Mouse (Mus musculus) forebrain, embryonic 13.5 days (tissue): ENCODE measurements at regions not wholly inside any gene's neighbourhood (a gene's known extent, or its start where the extent isn't known, plus 50 kb on each side); places are given as distances from the start of the nearest gene placed in this dataset.

ENCODE experiments used
- ATAC-seq: fragments of 200-750 bp; cut with Nextera tagmentation; 2 replicates; pipeline ENCODE4 v1.8.0; 2017
- H3K27ac ChIP-seq: fragments of 300-500 bp; sonication (generic); 2 replicates; pipeline ENCODE4 v1.5.1; 2015; ENCODE audit warnings: inconsistent platforms, mild to moderate bottlenecking, moderate library complexity
- H3K27me3 ChIP-seq: fragments of 300-500 bp; sonication (generic); 2 replicates; pipeline ENCODE4 v1.6.1; 2015; ENCODE audit warnings: mild to moderate bottlenecking, inconsistent platforms
- H3K36me3 ChIP-seq: fragments of 300-500 bp; sonication (generic); 2 replicates; pipeline ENCODE4 v1.6.1; 2015; ENCODE audit warnings: mild to moderate bottlenecking, inconsistent platforms; ENCODE audit not compliant: poor library complexity, severe bottlenecking
- H3K4me1 ChIP-seq: fragments of 300-500 bp; sonication (generic); 2 replicates; pipeline ENCODE4 v1.6.1; 2015; ENCODE audit warnings: inconsistent platforms
- H3K4me2 ChIP-seq: fragments of 300-500 bp; sonication (generic); 2 replicates; pipeline ENCODE4 v1.6.1; 2015; ENCODE audit warnings: inconsistent platforms, mild to moderate bottlenecking, moderate library complexity
- H3K4me3 ChIP-seq: fragments of 300-500 bp; sonication (generic); 2 replicates; pipeline ENCODE4 v1.5.1; 2015; ENCODE audit warnings: mild to moderate bottlenecking, inconsistent platforms
- H3K9ac ChIP-seq: fragments of 300-500 bp; sonication (generic); 2 replicates; pipeline ENCODE4 v1.6.1; 2015; ENCODE audit warnings: mild to moderate bottlenecking, inconsistent platforms
- H3K9me3 ChIP-seq: fragments of 300-500 bp; sonication (generic); replicated peaks from 2 replicates; pipeline ENCODE4 v1.6.1; 2016; ENCODE audit warnings: inconsistent platforms
- WGBS: fragments of 180-500 bp; shearing (Covaris S2); methylation state at CpG from one replicate; pipeline ENCODE4 v1.1.7; 2015; 5-methylcytosine and 5-hydroxymethylcytosine counted together

DNA sequence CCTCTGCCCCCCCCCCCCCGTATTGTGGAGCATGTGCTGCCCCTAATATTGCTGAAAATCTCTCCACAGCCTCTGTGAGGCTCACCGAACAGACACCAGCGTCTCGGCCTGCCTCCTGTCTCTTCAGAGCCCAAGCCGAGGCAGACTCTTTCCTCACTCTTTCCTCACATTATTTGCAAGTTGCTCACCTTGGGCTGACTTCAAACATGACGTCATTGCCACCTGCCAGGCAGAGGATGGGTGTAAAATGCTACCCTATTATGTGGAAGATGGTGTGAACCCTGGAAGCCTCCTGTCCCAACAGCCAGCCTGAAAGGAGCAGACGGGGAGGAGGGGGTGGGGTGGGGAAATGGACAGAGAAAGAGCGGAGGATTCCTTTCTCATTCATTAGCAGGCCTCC is 259.3 kb downstream of the Sox11 start:
- peak overlapping the region; percentile 55 for H3K9ac ChIP-seq
- peak overlapping the region; percentile 96 for H3K27ac ChIP-seq
- WGBS: 1% methylated on average over 8 of the region's 8 CpGs
- peak overlapping the region; percentile 22 for H3K4me3 ChIP-seq
- no peaks in the 10 kb centered on the region for H3K27me3 ChIP-seq
- no peaks in the 10 kb centered on the region for H3K36me3 ChIP-seq
- no peaks in the 10 kb centered on the region for H3K9me3 ChIP-seq
- peak; percentile 89 for ATAC-seq
- peaks cover 47% of the 10 kb centered on the region for H3K4me1 ChIP-seq
- peak overlapping the region; percentile 52 for H3K4me2 ChIP-seq

DNA sequence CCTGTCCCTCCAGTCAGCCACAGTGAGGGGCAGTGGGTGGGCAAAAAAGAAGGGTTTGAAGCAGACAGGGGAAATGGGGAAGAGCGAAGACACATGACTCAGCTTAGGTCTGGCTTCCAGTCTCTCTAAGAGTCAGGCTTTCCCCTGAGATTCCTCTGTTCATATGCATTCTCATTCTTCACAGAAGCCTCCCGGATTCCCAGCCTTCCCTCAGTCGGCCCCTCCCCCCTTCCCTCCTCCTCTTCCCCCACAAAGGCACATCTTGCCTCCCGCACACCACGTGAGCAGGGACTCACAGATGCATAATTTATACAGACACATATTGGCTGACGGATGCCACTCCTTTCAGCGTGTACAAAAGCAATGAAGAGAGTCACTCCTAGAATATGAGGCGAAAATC is 259.8 kb downstream of the Sox11 start:
- Histone ChIP-seq H3K4me1 (peaks cover 47% of the 10 kb centered on the region), H3K9me3 (no peaks in the 10 kb centered on the region), H3K36me3 (no peaks in the 10 kb centered on the region), H3K4me2 (peak overlapping the region; percentile 52), H3K27me3 (no peaks in the 10 kb centered on the region), H3K27ac (peak overlapping the region; percentile 96), H3K4me3 (peak overlapping the region; percentile 22), H3K9ac (peak overlapping the region; percentile 55)
- ATAC-seq: peak; percentile 95
- 2% methylated on average over 8 of the region's 8 CpGs for WGBS

DNA sequence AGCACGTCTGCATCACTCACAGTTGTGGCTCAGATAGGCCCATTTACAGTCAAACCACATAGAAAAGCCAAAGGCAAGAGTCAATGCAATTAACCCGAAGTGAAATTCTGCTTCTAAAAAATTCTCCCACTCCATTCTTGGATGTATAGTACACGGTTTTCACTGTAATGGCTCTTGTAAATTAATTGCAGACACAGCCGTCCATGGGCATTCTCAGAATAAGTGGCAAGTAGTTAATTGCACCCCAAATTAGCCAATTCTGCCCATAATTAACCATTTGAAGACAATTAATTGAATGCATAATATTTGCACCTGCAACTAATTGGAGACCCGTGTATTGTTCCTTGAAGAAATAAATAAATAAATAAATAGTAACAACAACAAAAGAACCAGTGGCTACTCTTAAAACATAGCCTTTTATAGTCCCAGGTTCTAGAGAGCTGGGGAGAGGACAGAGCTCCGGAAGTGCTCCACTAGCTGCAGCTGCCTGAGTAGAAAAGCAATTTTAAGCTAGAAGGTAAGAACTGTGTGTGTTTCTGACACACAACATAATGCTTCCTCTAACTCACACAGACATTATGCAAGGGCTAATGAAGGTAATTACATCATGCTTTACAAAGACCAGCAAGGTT is 266.2 kb downstream of the Sox11 start:
- peak; percentile 88 for ATAC-seq
- 19% methylated on average over 6 of the region's 6 CpGs for whole genome bisulfite sequencing
- H3K36me3 ChIP-seq: no peaks in the 10 kb centered on the region
- H3K9ac ChIP-seq: no peak overlapping the region
- no peaks in the 10 kb centered on the region for H3K9me3 ChIP-seq
- H3K27me3 ChIP-seq: 0 out of 2 replicates have a peak, but pooled peaks cover 4% of the 10 kb centered on the region
- no peak overlapping the region for H3K4me3 ChIP-seq
- H3K27ac ChIP-seq: peak overlapping the region; percentile 44; the same call in 1 of the 2 replicates
- H3K4me1 ChIP-seq: peaks cover 14% of the 10 kb centered on the region
- no peak overlapping the region for H3K4me2 ChIP-seq

DNA sequence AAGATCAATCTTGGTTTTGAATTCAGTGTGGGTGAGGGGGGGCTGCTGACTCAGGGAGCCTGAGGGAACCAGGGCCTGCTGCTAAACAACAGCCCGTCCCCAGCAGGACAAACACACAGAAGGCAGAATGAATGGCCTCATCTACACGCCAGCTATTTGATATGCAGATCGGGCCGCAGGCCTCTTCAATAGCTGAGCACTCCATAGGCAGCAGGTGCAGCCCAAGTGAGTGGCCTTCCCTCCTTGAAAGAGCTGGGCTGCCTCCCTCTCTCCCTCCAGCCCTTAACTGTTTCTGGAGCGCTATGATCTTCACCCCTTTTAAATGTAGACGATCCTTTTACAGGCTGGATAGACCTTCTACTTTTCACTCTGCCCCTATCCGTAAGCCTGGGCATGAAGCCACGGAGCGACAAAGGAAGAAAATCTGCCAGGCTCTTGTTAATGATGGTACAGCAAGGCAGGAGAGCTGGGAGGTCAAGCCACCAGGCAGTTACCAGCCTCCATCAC is 277.3 kb downstream of the Sox11 start:
- peak overlapping the region; percentile 17; the same call in 1 of the 2 replicates for H3K4me3 ChIP-seq
- peak overlapping the region; percentile 97 for H3K27ac ChIP-seq
- peak overlapping the region; percentile 50 for H3K9ac ChIP-seq
- 0% methylated on average over 9 of the region's 9 CpGs for WGBS
- H3K36me3 ChIP-seq: no peaks in the 10 kb centered on the region
- peak; percentile 92 for ATAC-seq
- no peaks in the 10 kb centered on the region for H3K27me3 ChIP-seq
- no peaks in the 10 kb centered on the region for H3K9me3 ChIP-seq
- H3K4me1 ChIP-seq: peaks cover 65% of the 10 kb centered on the region
- H3K4me2 ChIP-seq: peak overlapping the region; percentile 48

DNA sequence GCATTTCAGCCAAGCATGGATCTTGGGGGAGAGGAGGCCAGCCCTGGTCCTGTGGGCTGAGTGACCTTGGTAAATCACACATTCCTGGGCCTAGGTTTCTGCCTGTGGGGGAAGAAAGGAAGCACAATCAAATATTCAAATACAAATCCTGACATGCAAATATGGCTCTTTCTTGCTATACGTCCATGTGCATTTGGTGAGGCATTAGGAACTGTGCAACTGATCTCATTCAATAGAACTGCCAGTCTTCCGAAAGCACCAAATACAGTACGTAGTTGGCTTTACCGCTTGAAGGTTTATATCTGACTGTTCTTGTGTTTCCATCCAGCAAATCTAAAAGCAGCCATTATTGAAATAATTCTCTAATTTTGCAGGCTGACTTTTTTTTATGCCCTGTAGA is 278.9 kb downstream of the Sox11 start:
- Histone ChIP-seq H3K4me1 (peaks cover 71% of the 10 kb centered on the region), H3K9ac (peak overlapping the region; percentile 57), H3K9me3 (no peaks in the 10 kb centered on the region), H3K27ac (peak overlapping the region; percentile 99), H3K36me3 (no peaks in the 10 kb centered on the region), H3K4me3 (no peak overlapping the region), H3K27me3 (no peaks in the 10 kb centered on the region), H3K4me2 (peak overlapping the region; percentile 48)
- WGBS: 15% methylated on average over 4 of the region's 4 CpGs
- ATAC-seq: no peak

DNA sequence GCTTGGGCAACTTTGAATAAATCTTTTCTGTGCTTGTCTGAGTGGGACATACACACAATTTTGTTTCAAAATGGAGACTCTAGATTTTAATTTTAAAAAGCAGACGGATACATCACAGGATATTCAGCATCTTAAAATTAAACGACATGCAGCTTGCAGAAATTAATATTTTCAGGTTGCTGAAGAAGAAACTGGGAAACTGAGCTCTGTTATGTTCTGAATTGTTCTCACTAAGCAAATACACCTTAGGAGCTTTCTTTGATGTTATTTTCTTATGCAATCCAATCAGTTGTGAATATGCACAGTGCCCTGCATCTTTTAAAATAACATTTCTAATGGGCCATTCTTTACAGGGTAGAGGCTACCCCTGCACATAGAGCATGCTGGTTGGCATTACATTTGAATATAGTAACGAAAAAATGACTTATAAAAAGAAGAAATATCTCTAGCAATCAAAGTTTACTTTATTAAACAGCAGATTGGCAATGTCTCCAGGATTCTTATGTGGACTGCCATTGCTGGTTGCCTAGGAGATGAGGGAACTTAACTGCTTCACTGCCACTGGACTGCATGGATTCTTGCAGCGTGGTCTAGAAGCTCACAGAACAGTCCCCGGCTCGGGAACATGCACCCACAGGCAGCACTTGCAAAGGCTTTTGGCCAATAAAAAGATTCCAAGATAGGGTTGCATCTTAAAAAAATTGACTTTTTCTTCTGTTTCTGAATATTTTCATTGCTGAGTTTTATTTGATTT is 279.7 kb downstream of the Sox11 start:
- WGBS: 8% methylated on average over 6 of the region's 6 CpGs
- Histone ChIP-seq H3K36me3 (no peaks in the 10 kb centered on the region), H3K9me3 (no peaks in the 10 kb centered on the region), H3K4me3 (peak overlapping the region; percentile 32), H3K4me1 (peaks cover 72% of the 10 kb centered on the region), H3K4me2 (peak overlapping the region; percentile 62), H3K27me3 (no peaks in the 10 kb centered on the region), H3K9ac (peak overlapping the region; percentile 69), H3K27ac (peak overlapping the region; percentile 99)
- ATAC-seq: no peak

DNA sequence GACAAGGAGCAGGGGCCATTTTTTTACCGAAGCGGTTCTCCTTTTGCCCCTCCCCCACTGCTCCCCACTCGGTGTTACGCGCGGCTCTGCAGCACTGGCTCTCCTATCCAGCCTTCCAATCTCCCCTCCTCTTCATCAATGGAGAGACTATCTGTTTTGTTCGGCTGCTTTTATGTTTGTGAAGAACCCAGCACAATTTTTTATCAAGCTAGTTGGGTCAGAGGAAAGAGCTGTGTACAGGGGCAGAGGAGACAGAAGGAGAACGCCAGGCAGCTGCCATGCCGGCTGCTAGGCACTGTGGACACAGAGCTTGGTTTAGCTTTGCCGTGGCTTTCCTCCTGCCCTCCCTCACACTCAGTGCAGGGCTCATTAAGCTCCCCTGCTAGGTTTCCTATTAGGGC is 280.3 kb downstream of the Sox11 start:
- Histone ChIP-seq H3K4me3 (peak overlapping the region; percentile 32), H3K27me3 (no peaks in the 10 kb centered on the region), H3K4me1 (peaks cover 74% of the 10 kb centered on the region), H3K9ac (peak overlapping the region; percentile 69), H3K27ac (peak overlapping the region; percentile 99), H3K9me3 (no peaks in the 10 kb centered on the region), H3K4me2 (peak overlapping the region; percentile 62), H3K36me3 (no peaks in the 10 kb centered on the region)
- WGBS: under 1% methylated on average over 10 of the region's 10 CpGs
- ATAC-seq: peak; percentile 66

DNA sequence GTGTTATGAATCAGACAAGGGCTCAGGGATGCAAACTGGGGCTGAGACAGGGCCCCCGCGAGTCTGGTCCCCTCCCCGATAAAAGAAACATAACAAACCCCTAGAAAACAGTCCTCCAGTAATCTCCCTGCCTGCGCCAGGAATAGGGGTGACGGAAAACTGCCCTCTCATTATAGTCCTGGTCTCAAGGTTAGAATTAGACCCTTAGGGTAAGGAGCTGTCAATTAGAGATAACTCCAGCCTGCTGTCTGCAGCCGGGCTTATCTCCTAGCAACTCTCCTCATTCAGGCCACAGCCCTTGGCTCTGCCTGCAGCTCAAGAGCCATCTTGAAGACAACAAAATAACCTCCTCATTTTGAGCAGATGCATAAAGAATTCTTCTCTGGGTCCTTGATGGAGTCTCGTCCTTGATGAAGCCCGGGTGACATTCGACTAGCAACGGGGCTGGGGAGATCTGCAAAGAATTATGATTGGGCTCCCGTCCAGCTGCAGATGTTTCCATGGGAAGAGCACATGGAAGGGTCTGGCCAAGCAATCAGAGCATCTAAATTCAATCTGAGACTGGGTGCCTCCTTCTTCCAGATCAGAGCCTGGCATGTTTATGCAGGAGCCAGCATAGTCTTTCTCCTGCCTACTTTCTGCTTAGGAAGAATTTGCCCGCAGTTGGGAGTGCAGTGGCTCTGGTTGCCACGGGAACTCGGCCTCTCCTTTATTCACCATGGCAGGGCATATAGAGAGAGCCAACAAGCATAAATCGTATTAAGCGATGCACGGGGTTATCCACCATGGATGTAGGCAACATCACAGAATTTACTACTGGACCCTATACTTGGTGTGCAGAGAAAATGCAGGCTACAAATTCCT is 281.2 kb downstream of the Sox11 start:
- Histone ChIP-seq H3K9me3 (no peaks in the 10 kb centered on the region), H3K27me3 (no peaks in the 10 kb centered on the region), H3K4me2 (peak overlapping the region; percentile 62), H3K4me3 (0 out of 2 replicates have a peak overlapping the region, but pooled peaks have one; percentile 32), H3K36me3 (no peaks in the 10 kb centered on the region), H3K4me1 (peaks cover 69% of the 10 kb centered on the region), H3K27ac (peak overlapping the region; percentile 99), H3K9ac (peak overlapping the region; percentile 69)
- under 1% methylated on average over 17 of the region's 17 CpGs for WGBS
- ATAC-seq: peak; percentile 27

DNA sequence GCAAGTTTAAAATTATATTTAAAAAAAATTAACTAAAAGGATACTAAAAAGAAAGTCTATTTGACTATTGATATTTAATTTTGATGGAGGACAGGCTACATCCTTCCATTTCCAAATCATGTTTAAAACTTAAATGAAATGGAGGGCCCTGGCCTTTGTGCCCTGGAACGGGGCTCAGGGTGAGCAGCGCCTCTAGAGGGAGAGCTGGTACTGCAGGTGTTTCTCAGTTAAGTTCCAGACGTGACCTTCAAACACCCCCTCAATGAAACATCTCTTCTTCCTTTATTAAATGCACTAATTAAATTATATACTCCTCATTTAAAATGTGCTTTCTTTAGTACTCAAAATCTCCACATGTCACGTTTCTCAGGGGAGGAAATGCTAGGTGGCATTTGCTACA is 282.5 kb downstream of the Sox11 start:
- H3K9ac ChIP-seq: peak overlapping the region; percentile 69; the same call in 1 of the 2 replicates
- H3K4me3 ChIP-seq: no peak overlapping the region
- H3K4me1 ChIP-seq: peaks cover 56% of the 10 kb centered on the region
- H3K36me3 ChIP-seq: no peaks in the 10 kb centered on the region
- peak overlapping the region; percentile 99 for H3K27ac ChIP-seq
- H3K9me3 ChIP-seq: no peaks in the 10 kb centered on the region
- 9% methylated on average over 4 of the region's 4 CpGs for WGBS
- peak overlapping the region; percentile 62; the same call in 1 of the 2 replicates for H3K4me2 ChIP-seq
- H3K27me3 ChIP-seq: no peaks in the 10 kb centered on the region
- no peak for ATAC-seq

DNA sequence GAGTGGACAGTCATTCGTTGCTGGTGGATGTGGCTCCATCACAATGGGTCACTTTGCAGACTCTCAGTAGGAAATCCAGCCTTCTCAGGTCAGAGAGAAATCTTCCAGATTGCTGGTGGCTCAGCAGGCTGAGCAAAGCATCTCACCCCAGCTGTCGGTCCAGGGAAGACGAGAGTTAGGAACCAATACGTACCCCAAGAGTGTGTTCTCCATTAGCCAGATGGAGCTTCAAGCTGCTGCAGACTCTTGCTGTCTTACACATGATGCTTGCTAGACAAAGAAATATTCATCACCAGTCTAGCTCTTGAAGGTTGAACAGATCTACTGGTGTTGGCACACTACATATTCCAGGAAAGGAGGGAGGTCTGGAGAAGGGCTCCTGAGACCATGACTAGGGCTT is 288.0 kb downstream of the Sox11 start:
- no peaks in the 10 kb centered on the region for H3K27me3 ChIP-seq
- no peak overlapping the region for H3K4me3 ChIP-seq
- H3K27ac ChIP-seq: no peak overlapping the region
- 89% methylated on average over 4 of the region's 4 CpGs for WGBS
- peaks cover 2% of the 10 kb centered on the region; the same call in 1 of the 2 replicates for H3K4me1 ChIP-seq
- H3K9ac ChIP-seq: no peak overlapping the region
- no peaks in the 10 kb centered on the region for H3K36me3 ChIP-seq
- no peaks in the 10 kb centered on the region for H3K9me3 ChIP-seq
- no peak for ATAC-seq
- H3K4me2 ChIP-seq: no peak overlapping the region

DNA sequence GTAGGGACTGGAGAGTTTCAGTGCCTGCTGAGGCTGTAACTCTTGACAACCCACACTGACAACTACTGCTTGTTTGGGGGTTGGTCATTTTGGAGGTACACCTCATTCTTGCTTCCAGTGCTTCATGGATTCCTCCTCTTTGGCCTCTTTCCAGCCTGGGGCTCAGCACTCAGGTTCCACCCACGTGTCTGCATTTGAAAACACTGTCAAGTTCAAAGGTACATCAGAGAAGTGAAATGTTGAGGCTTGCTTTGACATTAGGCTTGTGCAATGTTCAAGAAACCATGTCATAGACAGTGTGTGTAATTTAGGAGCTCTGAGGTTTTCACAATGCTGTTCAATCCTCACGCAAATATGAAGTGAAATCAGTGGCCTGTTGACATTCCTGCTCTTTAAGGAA is 304.5 kb downstream of the Sox11 start:
- no peak overlapping the region for H3K4me2 ChIP-seq
- H3K4me1 ChIP-seq: no peaks in the 10 kb centered on the region
- H3K4me3 ChIP-seq: no peak overlapping the region
- H3K27ac ChIP-seq: no peak overlapping the region
- 74% methylated on average over 2 of the region's 2 CpGs for WGBS
- no peak for ATAC-seq
- no peak overlapping the region for H3K9ac ChIP-seq
- no peaks in the 10 kb centered on the region for H3K9me3 ChIP-seq
- H3K27me3 ChIP-seq: no peaks in the 10 kb centered on the region
- H3K36me3 ChIP-seq: no peaks in the 10 kb centered on the region
